In genomic region chr11:79884784-79885183, GRCm38 (mm10) we compare ENCODE assay signal across 22 mouse cellular contexts.
A peak's percentile ranks its signal among the peaks of the same experiment; 100 is the strongest.
DNase-seq lines count a peak whose midpoint lies in the region; ATAC-seq and TF ChIP-seq lines count a peak whose summit lies in the region.
"Had no signal": no experiment of that assay in that cellular context is flagged by ENCODE, and none has a peak within 500 bp of the region (broad histone marks: within the 10 kb centered on the region; RNA-seq: fewer than 3 reads in every experiment).

No protein-coding gene starts in this region.

- no peaks in the 10 kb centered on the region for H3K36me3 ChIP-seq in lung, postnatal 0 days (ENCODE audit: insufficient read depth, low read length)
- H3K36me3 ChIP-seq in liver, postnatal 0 days (replicated peaks; ENCODE audit: insufficient read depth, low read length): no peaks in the 10 kb centered on the region
- H3K36me3 ChIP-seq: embryonic facial prominence, embryonic 13.5 days; stomach, embryonic 15.5 days had no signal

- TF ChIP-seq EP300 in lung, postnatal 0 days (IDR thresholded peaks at IDR 0.05): no peak
- TF ChIP-seq EP300 in liver, postnatal 0 days (IDR thresholded peaks at IDR 0.05; ENCODE audit: low read depth): no peak

- peak overlapping the region; percentile 90 for H3K27ac ChIP-seq in gastrocnemius, adult 2 months
- no peak overlapping the region for H3K27ac ChIP-seq in lung, postnatal 0 days (ENCODE audit: low read length)
- H3K27ac ChIP-seq in liver, postnatal 0 days (ENCODE audit: low read depth): no peak overlapping the region
- H3K27ac ChIP-seq: embryonic facial prominence, embryonic 13.5 days had no signal

- no peaks in the 10 kb centered on the region for H3K9me3 ChIP-seq in lung, postnatal 0 days (ENCODE audit: low read length)
- no peaks in the 10 kb centered on the region for H3K9me3 ChIP-seq in liver, postnatal 0 days (ENCODE audit: low read length)
- H3K9me3 ChIP-seq: embryonic facial prominence, embryonic 13.5 days; stomach, embryonic 15.5 days had no signal

- DNase-seq in gastrocnemius, adult 2 months: no peak
- DNase-seq in gastrocnemius, postnatal 10 days: no peak
- DNase-seq in kidney, postnatal 36 days: peak; percentile 29 to 41
- DNase-seq in kidney, postnatal 4 days: no peak
- DNase-seq in lung, postnatal 0 days (ENCODE audit: low spot score): no peak
- no peak for DNase-seq in lung, postnatal 14 days
- DNase-seq in liver, postnatal 0 days: no peak
- no peak for DNase-seq in spleen, postnatal 36 days (ENCODE audit: low spot score in 2 of 2)
- DNase-seq: adrenal gland, postnatal 14 days; cerebellum, adult 9-10 months; cerebellum, postnatal 36 days; layer of hippocampus, postnatal 36 days; left cerebral cortex, postnatal 4 days; lung, embryonic 14.5 days; lung, postnatal 4 days; midbrain, embryonic 14.5 days had no signal

- intact Hi-C loops in gastrocnemius, adult 2 months (cut with DNase I): no loop called here

- no peak overlapping the region for H3K4me3 ChIP-seq in gastrocnemius, adult 2 months
- H3K4me3 ChIP-seq in lung, postnatal 0 days (ENCODE audit: low read depth, low read length): no peak overlapping the region
- no peak overlapping the region for H3K4me3 ChIP-seq in liver, postnatal 0 days (ENCODE audit: low read depth, low read length)
- H3K4me3 ChIP-seq: embryonic facial prominence, embryonic 13.5 days; erythroblast, embryonic 14.5 days; stomach, embryonic 15.5 days had no signal

- TF ChIP-seq CTCF in gastrocnemius, adult 2 months (IDR thresholded peaks at IDR 0.05): no peak
- TF ChIP-seq CTCF in lung, postnatal 0 days (IDR thresholded peaks at IDR 0.05): peak; percentile 26; the same call in 1 of the 2 replicates
- TF ChIP-seq CTCF in liver, postnatal 0 days (IDR thresholded peaks at IDR 0.05; ENCODE audit: low read depth): peak; percentile 34

- no peak overlapping the region for H3K9ac ChIP-seq in lung, postnatal 0 days (replicated peaks; ENCODE audit: low read depth)
- H3K9ac ChIP-seq in liver, postnatal 0 days (replicated peaks): no peak overlapping the region
- H3K9ac ChIP-seq: embryonic facial prominence, embryonic 13.5 days; lung, embryonic 14.5 days; stomach, embryonic 15.5 days had no signal

- H3K4me2 ChIP-seq in lung, postnatal 0 days (replicated peaks; ENCODE audit: low read depth, low read length): no peak overlapping the region
- H3K4me2 ChIP-seq in liver, postnatal 0 days (ENCODE audit: low read depth, low read length): no peak overlapping the region
- H3K4me2 ChIP-seq: embryonic facial prominence, embryonic 13.5 days; lung, embryonic 14.5 days; stomach, embryonic 15.5 days had no signal

- WGBS in lung, postnatal 0 days: 72% methylated on average over 6 of the region's 6 CpGs
- WGBS in liver, postnatal 0 days (ENCODE audit: insufficient replicate concordance): 66% methylated on average over 6 of the region's 6 CpGs

- no peaks in the 10 kb centered on the region for H3K4me1 ChIP-seq in lung, postnatal 0 days (ENCODE audit: insufficient read depth, low read depth, low read length)
- peaks cover 5% of the 10 kb centered on the region; the same call in 1 of the 2 replicates for H3K4me1 ChIP-seq in liver, postnatal 0 days (ENCODE audit: insufficient read depth)
- H3K4me1 ChIP-seq: embryonic facial prominence, embryonic 13.5 days; stomach, embryonic 15.5 days had no signal

- H3K27me3 ChIP-seq in lung, postnatal 0 days (replicated peaks; ENCODE audit: insufficient read depth, low read length): no peaks in the 10 kb centered on the region
- H3K27me3 ChIP-seq in liver, postnatal 0 days (ENCODE audit: insufficient read depth, low read length): no peaks in the 10 kb centered on the region
- H3K27me3 ChIP-seq: embryonic facial prominence, embryonic 13.5 days; stomach, embryonic 15.5 days had no signal

- ATAC-seq in lung, postnatal 0 days: no peak
- peak; percentile 83 for ATAC-seq in liver, postnatal 0 days
- ATAC-seq: activated CD4-positive, CD25-positive, alpha-beta regulatory T cell, adult 4 months; forebrain, embryonic 16.5 days; hindbrain, embryonic 16.5 days had no signal

Comparison
In these comparisons a context has a peak if more than half of its experiments do, and no peak if none do; other contexts are left out.
1. DNase-seq: peak in kidney, postnatal 36 days (2 of 2); none in gastrocnemius, adult 2 months (single experiment), gastrocnemius, postnatal 10 days (single experiment), kidney, postnatal 4 days (0 of 2), lung, postnatal 0 days (single experiment), lung, postnatal 14 days (single experiment), liver, postnatal 0 days (single experiment) and spleen, postnatal 36 days (0 of 2).